Mouse (Mus musculus): ENCODE measurements around the gene Topbp1.
"Not testable (repeated sequence)": the region's sequence is repeated elsewhere in the genome, so short reads cannot be mapped to it uniquely, and the experiment has no call there.

The Topbp1 gene

GRCm38 (mm10) chr9:103353500-103354260, 48.7 kb downstream of the Topbp1 start:
- DNase-seq, result not testable (repeated sequence)

GRCm38 (mm10) chr9:103357893-103358292, 52.9 kb downstream of the Topbp1 start:
- no peak for DNase-seq

- DNase-seq, result no peak
These were observed 53.5 kb downstream of the Topbp1 start for GRCm38 (mm10) chr9:103358545-103358944.

DNA sequence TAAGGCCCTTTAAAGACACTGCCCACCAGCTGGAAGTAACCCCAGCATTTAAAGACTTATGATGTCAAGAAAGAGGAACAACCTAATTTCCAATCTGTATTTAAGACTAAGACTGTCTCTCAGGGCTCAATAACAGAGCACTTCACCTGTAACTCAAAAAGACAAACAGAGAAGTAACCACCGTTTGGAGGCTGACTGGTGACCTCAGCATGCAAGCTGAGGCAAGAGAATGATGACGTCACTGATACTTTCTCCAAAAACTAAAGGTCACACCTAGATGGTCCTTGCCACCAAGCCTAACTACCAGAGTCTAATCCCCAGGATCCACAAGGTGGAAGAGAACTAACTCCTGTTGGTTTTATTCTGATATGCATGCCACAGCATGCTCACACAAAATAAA, 55.6 kb downstream of the Topbp1 start:
- DNase-seq, result no peak

- no peak for DNase-seq
These were observed 58.1 kb downstream of the Topbp1 start for GRCm38 (mm10) chr9:103363088-103363487.

DNA sequence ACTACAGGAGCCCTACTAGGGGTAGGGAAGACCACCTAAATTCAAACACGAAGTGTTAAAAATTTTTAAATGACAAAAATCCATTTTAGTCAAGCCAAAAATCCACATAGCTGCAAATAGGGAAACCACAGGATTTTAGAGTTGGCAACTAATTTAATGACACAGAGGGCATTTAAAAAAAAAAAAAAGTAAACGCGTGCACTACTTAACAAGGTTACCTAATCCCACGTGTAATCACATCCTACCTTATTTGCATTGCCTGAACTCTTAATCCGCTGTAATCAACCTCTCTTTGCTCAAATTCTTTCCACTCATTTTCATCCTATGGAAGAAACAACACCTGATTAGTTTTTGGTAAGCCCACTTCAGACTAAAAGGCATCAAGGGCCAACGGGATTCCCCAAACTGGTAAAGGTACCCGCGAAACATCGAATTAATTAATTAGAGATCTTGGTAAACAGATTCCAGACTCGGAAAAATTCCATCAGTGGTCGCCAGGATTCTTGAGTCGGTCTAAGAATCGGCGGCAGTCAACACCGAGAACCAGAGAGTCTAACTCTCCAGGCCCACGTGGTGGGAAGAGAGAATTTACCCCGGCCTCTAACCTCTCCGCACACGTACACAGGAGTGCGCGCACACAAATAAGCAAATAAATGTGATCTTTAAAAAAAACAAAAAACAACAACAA, 58.9 kb downstream of the Topbp1 start:
- no peak for DNase-seq

- peak; percentile 35 for DNase-seq
These were observed 59.7 kb downstream of the Topbp1 start for GRCm38 (mm10) chr9:103364601-103365289.

DNA sequence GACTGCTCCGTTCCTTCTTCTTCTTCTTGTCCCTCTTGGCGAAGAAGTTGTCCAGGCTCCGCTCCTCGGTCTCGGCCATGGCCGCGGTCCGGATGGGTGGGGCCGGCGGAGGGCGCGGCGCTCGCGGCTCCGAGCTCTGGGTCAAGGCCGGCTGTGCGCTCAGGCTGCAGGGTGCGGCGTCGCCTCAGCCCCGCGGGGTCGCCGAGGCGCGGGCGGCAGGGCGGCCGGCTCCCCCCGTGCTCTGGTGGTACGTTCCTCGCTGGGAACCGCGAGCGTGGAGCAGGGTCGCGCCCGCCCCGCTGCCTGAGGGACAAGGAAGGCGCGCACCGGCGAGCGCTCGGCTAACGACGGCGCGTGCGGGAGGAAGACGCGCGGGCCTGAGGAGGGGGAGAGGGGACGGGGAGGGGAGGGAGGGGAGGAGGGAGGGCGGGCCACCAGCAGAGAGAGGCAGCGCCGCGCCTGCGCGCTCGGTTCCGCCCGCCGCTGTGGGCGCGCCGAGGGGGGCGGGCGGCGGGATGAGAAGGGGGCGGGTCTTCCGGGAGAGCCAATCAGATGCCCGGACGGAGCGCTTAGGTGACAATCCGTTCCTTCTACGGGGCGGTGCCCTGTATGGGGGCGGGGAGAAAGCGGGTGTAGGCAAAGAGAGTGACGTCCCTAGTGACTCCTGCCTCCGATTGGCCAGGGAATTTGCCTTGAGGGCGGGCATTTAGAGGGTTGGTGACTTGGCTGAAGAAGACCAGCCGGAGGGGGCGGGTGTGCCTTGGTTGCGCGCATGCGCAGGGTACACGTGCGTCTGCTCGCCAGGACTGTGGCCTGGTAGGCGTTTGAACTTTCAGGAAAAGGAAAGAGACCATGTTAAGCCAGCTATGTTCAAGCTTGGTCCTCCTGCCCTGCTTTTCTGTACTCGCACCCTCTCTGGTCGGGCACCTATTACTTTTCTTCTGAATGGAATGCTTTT, 60.6 kb downstream of the Topbp1 start, which contains the start of gene Cdv3:
TSS of gene Cdv3 (minus strand) at position 551 of the 958 bp plus-strand sequence.
- DNase-seq, result peak; percentile 100

DNA sequence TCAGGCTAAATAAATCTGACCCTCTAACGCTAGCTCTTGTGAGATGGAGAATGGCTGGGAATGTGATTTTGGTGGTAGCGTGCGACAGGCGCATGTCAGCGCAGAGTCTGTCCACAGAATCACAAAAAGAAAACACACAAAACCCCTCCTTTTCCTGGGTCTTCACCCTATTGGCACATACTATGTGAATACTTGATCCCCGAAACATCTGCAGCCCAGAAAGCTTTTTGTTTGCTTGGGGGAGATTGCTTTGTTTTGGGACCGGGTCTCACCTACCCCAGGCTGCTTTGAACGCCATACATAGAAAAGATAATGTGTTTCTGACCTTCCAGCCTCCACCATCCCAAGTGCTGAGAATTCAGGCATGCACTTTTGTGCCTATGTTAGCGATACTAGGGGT, 61.3 kb downstream of the Topbp1 start:
- DNase-seq, result no peak

DNA sequence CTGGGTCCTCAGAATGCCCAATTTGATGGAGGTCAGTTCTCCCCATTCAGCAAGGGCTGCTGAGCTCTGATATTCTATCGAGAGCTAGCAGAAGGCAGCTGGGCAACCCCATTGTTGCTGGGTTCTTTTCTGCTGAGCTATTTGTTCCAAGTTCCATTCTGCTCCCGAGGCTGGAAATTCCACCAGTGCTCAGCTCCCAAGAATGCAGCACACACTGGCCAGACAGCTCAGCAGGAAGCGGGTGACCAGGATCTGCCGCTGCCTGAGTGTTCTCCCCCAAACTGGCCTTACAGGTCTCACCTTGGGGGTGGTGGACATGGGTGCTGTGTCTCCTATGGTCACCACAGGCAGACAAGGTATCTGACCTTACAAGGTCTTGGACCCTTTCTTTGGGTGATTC, 64.9 kb downstream of the Topbp1 start:
- DNase-seq, result no peak

GRCm38 (mm10) chr9:103372271-103373010, 67.4 kb downstream of the Topbp1 start:
- no peak for DNase-seq

DNA sequence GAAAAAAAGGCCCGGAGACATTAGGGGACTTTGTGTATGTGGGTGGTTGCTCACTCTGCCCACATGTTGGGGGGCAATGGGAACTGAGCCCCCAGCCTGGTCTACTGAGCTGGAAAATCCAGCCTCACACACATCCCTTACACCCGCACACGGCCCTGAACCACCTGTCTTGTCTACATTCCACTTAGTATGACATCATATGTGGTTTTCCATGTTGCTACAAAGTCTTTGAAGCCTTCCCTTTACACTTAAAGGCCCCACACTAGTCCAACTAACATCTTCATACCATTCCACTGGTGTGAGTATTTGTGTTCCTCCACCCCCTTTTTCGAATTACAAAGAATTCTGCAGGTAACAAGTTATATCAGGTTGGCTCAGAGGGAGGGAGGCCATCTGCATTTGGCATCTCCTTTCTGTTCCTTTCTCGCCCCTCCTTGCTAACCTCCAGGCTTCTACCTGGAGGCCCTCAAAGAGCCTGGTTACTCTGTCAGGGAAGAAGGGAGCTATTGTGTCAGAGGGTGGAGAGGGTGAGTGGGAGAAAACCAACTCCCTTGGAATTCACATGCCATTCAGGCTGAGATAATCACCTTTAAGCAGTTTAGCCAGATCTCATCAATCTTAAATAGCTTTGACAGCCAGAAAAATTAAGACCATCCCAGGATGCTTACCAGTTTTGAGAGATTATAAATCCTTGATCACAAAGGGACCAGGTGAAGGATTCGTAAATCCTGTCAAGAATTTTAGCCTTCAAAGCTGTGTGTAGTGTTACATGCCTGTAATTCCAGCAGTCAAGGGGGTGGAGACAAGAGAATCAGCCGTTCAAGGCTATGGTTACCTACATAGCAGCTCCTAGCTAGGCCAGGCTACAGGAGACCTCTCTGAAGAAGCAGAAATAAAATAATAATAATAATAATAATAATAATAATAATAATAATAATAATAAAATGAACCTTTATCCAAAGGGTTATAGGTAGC, 71.6 kb downstream of the Topbp1 start:
- DNase-seq, result no peak

DNA sequence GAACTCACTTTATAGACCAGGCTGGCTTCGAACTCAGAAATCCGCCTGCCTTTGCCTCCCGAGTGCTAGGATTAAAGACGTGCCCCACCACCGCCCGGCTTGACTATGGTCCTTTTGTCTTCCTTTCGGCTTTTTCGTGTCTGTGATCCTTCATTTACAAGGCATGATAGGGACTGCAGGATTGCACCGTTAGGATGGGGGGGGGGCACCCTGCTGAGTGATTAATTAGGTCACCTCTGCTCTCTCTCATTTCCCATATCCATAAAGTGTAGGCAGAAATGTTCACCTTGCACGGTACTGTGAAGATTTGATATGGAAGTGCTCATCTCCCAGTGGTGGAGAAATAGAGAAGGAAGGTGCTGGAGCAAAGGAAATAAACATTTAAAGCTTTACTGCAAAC, 73.7 kb downstream of the Topbp1 start:
- no peak for DNase-seq

GRCm38 (mm10) chr9:103379199-103379598, 74.2 kb downstream of the Topbp1 start:
- no peak for DNase-seq

DNA sequence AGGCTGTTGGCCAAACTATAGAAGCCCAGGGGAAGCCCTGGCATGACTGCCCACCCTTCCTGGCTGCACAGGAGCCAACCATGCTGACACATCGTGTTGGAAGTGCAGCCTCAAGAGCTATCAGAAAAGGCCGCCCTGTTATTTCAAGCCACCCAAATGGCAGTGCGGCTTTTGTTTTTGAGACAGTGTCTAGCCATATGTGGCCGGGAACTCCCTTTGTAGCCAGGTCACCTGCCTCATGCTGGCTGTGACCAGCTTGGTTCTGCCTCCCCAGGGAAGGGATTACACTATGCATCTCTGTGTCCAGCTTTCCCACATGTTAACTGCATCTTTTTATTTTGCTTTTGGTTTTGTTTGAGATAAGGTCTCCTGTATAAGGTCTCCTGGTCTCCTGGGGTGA, 75.6 kb downstream of the Topbp1 start:
- no peak for DNase-seq

DNA sequence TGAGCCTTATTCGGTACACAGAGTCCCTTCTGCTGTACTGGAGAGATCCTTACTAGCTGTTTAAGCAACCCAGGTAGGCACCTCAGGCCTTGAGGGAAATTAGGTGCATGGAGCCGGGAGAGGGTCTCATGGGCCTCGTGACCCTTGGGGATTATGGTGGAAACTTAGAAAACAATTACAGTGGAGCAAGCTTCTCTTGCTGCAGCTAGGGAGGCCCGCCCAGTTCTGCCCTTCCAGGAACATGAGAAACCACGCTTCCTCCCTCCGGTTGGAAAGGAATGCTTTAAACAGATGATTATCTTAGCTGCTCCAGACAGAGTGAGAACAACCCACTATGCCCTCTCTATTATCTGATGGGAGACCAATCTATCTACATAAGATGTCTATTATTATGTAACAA, 78.0 kb downstream of the Topbp1 start:
- no peak for DNase-seq

- DNase-seq, result no peak
These were observed 78.6 kb downstream of the Topbp1 start for GRCm38 (mm10) chr9:103383576-103383975.

GRCm38 (mm10) chr9:103384141-103384796, 79.3 kb downstream of the Topbp1 start:
- no peak for DNase-seq

DNA sequence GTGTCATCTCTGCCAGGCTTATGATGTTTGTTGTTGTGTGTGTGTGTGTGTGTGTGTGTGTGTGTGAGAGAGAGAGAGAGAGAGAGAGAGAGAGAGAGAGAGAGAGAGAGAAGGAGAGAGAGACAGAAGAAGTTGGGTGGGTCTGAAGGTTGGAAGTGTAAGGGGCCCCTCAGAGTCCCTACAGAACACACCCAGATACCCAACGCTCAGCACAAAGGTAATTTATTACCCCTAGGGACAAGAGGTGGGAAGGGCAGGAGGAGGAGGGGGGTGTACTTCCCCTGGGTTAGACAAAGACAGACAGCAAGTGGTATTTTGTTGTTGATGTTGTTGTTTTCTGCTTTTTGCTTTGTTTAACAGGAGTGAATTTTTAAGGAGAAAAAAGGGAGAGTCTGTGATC, 80.6 kb downstream of the Topbp1 start:
- DNase-seq, result no peak

DNA sequence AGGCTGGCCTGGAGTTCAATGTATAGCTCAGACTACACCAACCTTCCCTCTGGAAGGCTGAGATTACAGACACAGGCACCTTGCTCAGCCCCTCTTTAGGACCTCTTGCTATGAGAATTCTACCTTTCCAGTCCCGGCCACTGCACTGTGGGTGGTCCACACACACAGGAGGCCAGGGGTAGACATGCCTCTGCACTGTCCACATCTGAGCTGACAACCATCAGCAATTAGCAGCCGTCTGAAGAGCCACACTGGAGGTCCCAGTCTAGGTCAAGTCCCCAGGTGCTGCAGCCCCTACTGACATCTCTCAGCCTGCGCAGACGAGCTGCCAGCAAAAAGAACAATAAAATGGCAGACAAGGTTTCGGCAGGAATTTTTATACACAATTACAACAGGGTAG, 81.6 kb downstream of the Topbp1 start:
- DNase-seq, result no peak
